Mouse (Mus musculus) liver, adult 2 months (tissue): ENCODE data around the gene Map4k2.

Experiments used
- CTCF ChIP-seq: fragments of 200-500 bp; IDR thresholded peaks from 2 replicates; pipeline ENCODE4 v1.5.1; 2011; ENCODE audit warnings: low read depth, low read length, control low read depth
- POLR2A ChIP-seq: fragments of 200-500 bp; IDR thresholded peaks from 2 replicates; pipeline ENCODE4 v1.6.1; 2011; ENCODE audit warnings: low read length, control low read depth; ENCODE audit not compliant: insufficient read depth; ENCODE audit errors: extremely low read depth

DNA sequence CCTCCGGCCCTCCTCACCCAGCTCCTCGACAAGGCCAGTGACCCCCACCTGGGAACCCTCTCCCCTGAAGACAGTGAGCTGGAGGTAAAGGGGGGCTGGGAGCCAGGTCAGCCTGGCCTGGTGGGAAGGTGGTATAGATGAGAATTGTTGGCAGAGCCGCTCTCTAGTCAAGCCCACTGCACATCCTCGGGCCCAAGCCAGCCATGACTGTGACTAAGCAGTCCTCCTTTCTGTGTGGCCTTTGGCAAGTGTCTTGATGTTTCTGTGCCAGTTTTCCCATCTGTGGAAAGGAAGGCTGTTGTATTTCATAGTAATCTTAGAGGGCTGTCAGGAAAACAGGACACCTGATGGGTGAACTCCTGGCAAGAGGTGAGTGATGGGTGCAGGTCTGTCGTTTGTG is 3.1 kb downstream of the Map4k2 start:
- TF ChIP-seq POLR2A (no peak), CTCF (no peak)
